Mouse (Mus musculus): Measurements from ENCODE around the gene Smarca2. TPM values are rescaled to one million over a fixed set of nuclear protein-coding genes. Genes with fewer than 3 reads are reported as not detected.

The Smarca2 gene
- polyA plus RNA-seq, 1 experiment, result 23.4 TPM

- peak overlapping the region; percentile 75 for H3K4me3 ChIP-seq (ENCODE audit: extremely low read depth, insufficient read depth, insufficient read length)
- under 1% methylated on average over 36 of the region's 36 CpGs for WGBS
- no peaks in the 10 kb centered on the region for H3K27me3 ChIP-seq (ENCODE audit: control insufficient read depth, insufficient read depth, low read length)
- no peaks in the 10 kb centered on the region for H3K36me3 ChIP-seq (ENCODE audit: control insufficient read depth, insufficient read depth, low read length)
- TF ChIP-seq POLR2A (IDR thresholded peaks at IDR 0.05; ENCODE audit: low read depth, low read length), result peak; percentile 33
- no peak for TF ChIP-seq CTCF (IDR thresholded peaks at IDR 0.05; ENCODE audit: extremely low read depth, insufficient read depth, insufficient read length, insufficient replicate concordance)
- peak; percentile 53 to 79 for DNase-seq (ENCODE audit: low read depth in 1 of 2, low spot score in 2 of 2)
- peaks cover 4% of the 10 kb centered on the region; the same call in 1 of the 2 replicates for H3K4me1 ChIP-seq (ENCODE audit: control insufficient read depth, insufficient read depth, insufficient read length)
- peak overlapping the region; percentile 96 for H3K27ac ChIP-seq (ENCODE audit: insufficient read depth, low read length)
Measured at GRCm38 (mm10) chr19:26747571-26748539, 143.0 kb downstream of the Smarca2 start.

GRCm38 (mm10) chr19:26748676-26749075, 143.8 kb downstream of the Smarca2 start:
- Histone ChIP-seq H3K4me1 (ENCODE audit: control insufficient read depth, insufficient read depth, insufficient read length) (peaks cover 4% of the 10 kb centered on the region; the same call in 1 of the 2 replicates), H3K4me3 (ENCODE audit: extremely low read depth, insufficient read depth, insufficient read length) (peak overlapping the region; percentile 46), H3K36me3 (ENCODE audit: control insufficient read depth, insufficient read depth, low read length) (no peaks in the 10 kb centered on the region), H3K27ac (ENCODE audit: insufficient read depth, low read length) (no peak overlapping the region), H3K27me3 (ENCODE audit: control insufficient read depth, insufficient read depth, low read length) (no peaks in the 10 kb centered on the region)
- WGBS, result 2% methylated on average over 6 of the region's 6 CpGs
- TF ChIP-seq CTCF (IDR thresholded peaks at IDR 0.05; ENCODE audit: extremely low read depth, insufficient read depth, insufficient read length, insufficient replicate concordance) (no peak), POLR2A (IDR thresholded peaks at IDR 0.05; ENCODE audit: low read depth, low read length) (no peak)
- no peak for DNase-seq (ENCODE audit: low read depth in 1 of 2, low spot score in 2 of 2)

GRCm38 (mm10) chr19:26749427-26750137, 144.7 kb downstream of the Smarca2 start:
- H3K27ac ChIP-seq (ENCODE audit: insufficient read depth, low read length), result no peak overlapping the region
- H3K4me1 ChIP-seq (ENCODE audit: control insufficient read depth, insufficient read depth, insufficient read length), result peaks cover 4% of the 10 kb centered on the region; the same call in 1 of the 2 replicates
- H3K27me3 ChIP-seq (ENCODE audit: control insufficient read depth, insufficient read depth, low read length), result no peaks in the 10 kb centered on the region
- TF ChIP-seq POLR2A (IDR thresholded peaks at IDR 0.05; ENCODE audit: low read depth, low read length) (no peak), CTCF (IDR thresholded peaks at IDR 0.05; ENCODE audit: extremely low read depth, insufficient read depth, insufficient read length, insufficient replicate concordance) (no peak)
- 65% methylated on average over 11 of the region's 11 CpGs for WGBS
- no peak overlapping the region for H3K4me3 ChIP-seq (ENCODE audit: extremely low read depth, insufficient read depth, insufficient read length)
- DNase-seq (ENCODE audit: low read depth in 1 of 2, low spot score in 2 of 2), result no peak
- no peaks in the 10 kb centered on the region for H3K36me3 ChIP-seq (ENCODE audit: control insufficient read depth, insufficient read depth, low read length)

- TF ChIP-seq POLR2A (IDR thresholded peaks at IDR 0.05; ENCODE audit: low read depth, low read length), result no peak
- no peak for TF ChIP-seq CTCF (IDR thresholded peaks at IDR 0.05; ENCODE audit: extremely low read depth, insufficient read depth, insufficient read length, insufficient replicate concordance)
- WGBS, result 69% methylated on average over 15 of the region's 15 CpGs
- H3K27ac ChIP-seq (ENCODE audit: insufficient read depth, low read length), result no peak overlapping the region
- no peak overlapping the region for H3K4me3 ChIP-seq (ENCODE audit: extremely low read depth, insufficient read depth, insufficient read length)
- no peak for DNase-seq (ENCODE audit: low read depth in 1 of 2, low spot score in 2 of 2)
- H3K4me1 ChIP-seq (ENCODE audit: control insufficient read depth, insufficient read depth, insufficient read length), result no peaks in the 10 kb centered on the region; the same call in 1 of the 2 replicates
- H3K36me3 ChIP-seq (ENCODE audit: control insufficient read depth, insufficient read depth, low read length), result no peaks in the 10 kb centered on the region
- H3K27me3 ChIP-seq (ENCODE audit: control insufficient read depth, insufficient read depth, low read length), result no peaks in the 10 kb centered on the region
Measured at GRCm38 (mm10) chr19:26752611-26753163, 147.8 kb downstream of the Smarca2 start.

GRCm38 (mm10) chr19:26753266-26753872, 148.5 kb downstream of the Smarca2 start:
- H3K4me3 ChIP-seq (ENCODE audit: extremely low read depth, insufficient read depth, insufficient read length), result no peak overlapping the region
- peak overlapping the region; percentile 22; the same call in 1 of the 2 replicates for H3K27ac ChIP-seq (ENCODE audit: insufficient read depth, low read length)
- H3K27me3 ChIP-seq (ENCODE audit: control insufficient read depth, insufficient read depth, low read length), result no peaks in the 10 kb centered on the region
- DNase-seq (ENCODE audit: low read depth in 1 of 2, low spot score in 2 of 2), result no peak
- 38% methylated on average over 7 of the region's 7 CpGs for WGBS
- no peaks in the 10 kb centered on the region; the same call in 1 of the 2 replicates for H3K4me1 ChIP-seq (ENCODE audit: control insufficient read depth, insufficient read depth, insufficient read length)
- TF ChIP-seq POLR2A (IDR thresholded peaks at IDR 0.05; ENCODE audit: low read depth, low read length), result no peak
- TF ChIP-seq CTCF (IDR thresholded peaks at IDR 0.05; ENCODE audit: extremely low read depth, insufficient read depth, insufficient read length, insufficient replicate concordance), result no peak
- H3K36me3 ChIP-seq (ENCODE audit: control insufficient read depth, insufficient read depth, low read length), result no peaks in the 10 kb centered on the region

Measured in spleen, adult 2 months (tissue).